Mouse (Mus musculus): ENCODE measurements around the gene Elavl2. TPM values are rescaled to one million over a fixed set of nuclear protein-coding genes. Genes with fewer than 3 reads are reported as not detected.

Gene Elavl2
- polyA plus RNA-seq, 1 experiment from 2014 or later, result 3.2 TPM

GRCm38 (mm10) chr4:91234941-91235340 lies 165.6 kb downstream of the Elavl2 start:
- no peaks in the 10 kb centered on the region for H3K36me3 ChIP-seq (ENCODE audit: control insufficient read depth, insufficient read depth, low read length)
- H3K4me3 ChIP-seq (ENCODE audit: control insufficient read depth in 1 of 2, insufficient read depth in 1 of 2, low read depth in 1 of 2, low read length in 2 of 2), result no peak overlapping the region
- no peak overlapping the region for H3K9ac ChIP-seq (ENCODE audit: low read length)
- H3K9me3 ChIP-seq (ENCODE audit: control insufficient read depth, low read length), result no peaks in the 10 kb centered on the region
- no peak overlapping the region for H3K4me2 ChIP-seq (ENCODE audit: low read length)
- no peak overlapping the region for H3K27ac ChIP-seq (replicated peaks in 1 of 2; ENCODE audit: control insufficient read depth in 1 of 2, insufficient read depth in 1 of 2, low read depth in 2 of 2, low read length in 2 of 2)
- no peaks in the 10 kb centered on the region for H3K27me3 ChIP-seq (ENCODE audit: control insufficient read depth, insufficient read depth, low read length)
- no peak for ATAC-seq (ENCODE audit: insufficient number of reproducible peaks, insufficient read depth, low FRiP score, low read depth)
- H3K4me1 ChIP-seq (ENCODE audit: control insufficient read depth in 2 of 2, insufficient read depth in 2 of 2, low read length in 2 of 2), result no peaks in the 10 kb centered on the region
- 81% methylated on average over 6 of the region's 6 CpGs for WGBS

GRCm38 (mm10) chr4:91233599-91233998 lies 167.0 kb downstream of the Elavl2 start:
- Histone ChIP-seq H3K4me1 (ENCODE audit: control insufficient read depth in 2 of 2, insufficient read depth in 2 of 2, low read length in 2 of 2) (no peaks in the 10 kb centered on the region), H3K4me2 (ENCODE audit: low read length) (no peak overlapping the region), H3K9me3 (ENCODE audit: control insufficient read depth, low read length) (no peaks in the 10 kb centered on the region), H3K36me3 (ENCODE audit: control insufficient read depth, insufficient read depth, low read length) (no peaks in the 10 kb centered on the region), H3K27me3 (ENCODE audit: control insufficient read depth, insufficient read depth, low read length) (no peaks in the 10 kb centered on the region), H3K4me3 (ENCODE audit: control insufficient read depth in 1 of 2, insufficient read depth in 1 of 2, low read depth in 1 of 2, low read length in 2 of 2) (no peak overlapping the region), H3K27ac (replicated peaks in 1 of 2; ENCODE audit: control insufficient read depth in 1 of 2, insufficient read depth in 1 of 2, low read depth in 2 of 2, low read length in 2 of 2) (no peak overlapping the region), H3K9ac (ENCODE audit: low read length) (no peak overlapping the region)
- no peak for ATAC-seq (ENCODE audit: insufficient number of reproducible peaks, insufficient read depth, low FRiP score, low read depth)
- WGBS, result 88% methylated on average over 6 of the region's 6 CpGs

GRCm38 (mm10) chr4:91230439-91230863 lies 170.1 kb downstream of the Elavl2 start:
- H3K4me3 ChIP-seq (ENCODE audit: control insufficient read depth in 1 of 2, insufficient read depth in 1 of 2, low read depth in 1 of 2, low read length in 2 of 2), result no peak overlapping the region
- H3K4me2 ChIP-seq (ENCODE audit: low read length), result no peak overlapping the region
- H3K27ac ChIP-seq (replicated peaks in 1 of 2; ENCODE audit: control insufficient read depth in 1 of 2, insufficient read depth in 1 of 2, low read depth in 2 of 2, low read length in 2 of 2), result no peak overlapping the region
- no peak for ATAC-seq (ENCODE audit: insufficient number of reproducible peaks, insufficient read depth, low FRiP score, low read depth)
- H3K27me3 ChIP-seq (ENCODE audit: control insufficient read depth, insufficient read depth, low read length), result no peaks in the 10 kb centered on the region
- no peaks in the 10 kb centered on the region for H3K36me3 ChIP-seq (ENCODE audit: control insufficient read depth, insufficient read depth, low read length)
- no peak overlapping the region for H3K9ac ChIP-seq (ENCODE audit: low read length)
- H3K9me3 ChIP-seq (ENCODE audit: control insufficient read depth, low read length), result no peaks in the 10 kb centered on the region
- 64% methylated on average over 1 of the region's 1 CpGs for WGBS
- H3K4me1 ChIP-seq (ENCODE audit: control insufficient read depth in 2 of 2, insufficient read depth in 2 of 2, low read length in 2 of 2), result no peaks in the 10 kb centered on the region

- WGBS, result 69% methylated on average over 3 of the region's 3 CpGs
- H3K9ac ChIP-seq (ENCODE audit: low read length), result no peak overlapping the region
- H3K36me3 ChIP-seq (ENCODE audit: control insufficient read depth, insufficient read depth, low read length), result no peaks in the 10 kb centered on the region
- ATAC-seq (ENCODE audit: insufficient number of reproducible peaks, insufficient read depth, low FRiP score, low read depth), result no peak
- H3K4me3 ChIP-seq (ENCODE audit: control insufficient read depth in 1 of 2, insufficient read depth in 1 of 2, low read depth in 1 of 2, low read length in 2 of 2), result no peak overlapping the region
- no peak overlapping the region for H3K4me2 ChIP-seq (ENCODE audit: low read length)
- no peaks in the 10 kb centered on the region for H3K27me3 ChIP-seq (ENCODE audit: control insufficient read depth, insufficient read depth, low read length)
- no peaks in the 10 kb centered on the region for H3K4me1 ChIP-seq (ENCODE audit: control insufficient read depth in 2 of 2, insufficient read depth in 2 of 2, low read length in 2 of 2)
- H3K9me3 ChIP-seq (ENCODE audit: control insufficient read depth, low read length), result no peaks in the 10 kb centered on the region
- no peak overlapping the region for H3K27ac ChIP-seq (replicated peaks in 1 of 2; ENCODE audit: control insufficient read depth in 1 of 2, insufficient read depth in 1 of 2, low read depth in 2 of 2, low read length in 2 of 2)
Observed at GRCm38 (mm10) chr4:91228341-91228740, 172.2 kb downstream of the Elavl2 start.

- Histone ChIP-seq H3K9ac (ENCODE audit: low read length) (no peak overlapping the region), H3K27ac (replicated peaks in 1 of 2; ENCODE audit: control insufficient read depth in 1 of 2, insufficient read depth in 1 of 2, low read depth in 2 of 2, low read length in 2 of 2) (no peak overlapping the region), H3K9me3 (ENCODE audit: control insufficient read depth, low read length) (no peaks in the 10 kb centered on the region), H3K4me1 (ENCODE audit: control insufficient read depth in 2 of 2, insufficient read depth in 2 of 2, low read length in 2 of 2) (no peaks in the 10 kb centered on the region), H3K4me2 (ENCODE audit: low read length) (no peak overlapping the region), H3K36me3 (ENCODE audit: control insufficient read depth, insufficient read depth, low read length) (no peaks in the 10 kb centered on the region), H3K4me3 (ENCODE audit: control insufficient read depth in 1 of 2, insufficient read depth in 1 of 2, low read depth in 1 of 2, low read length in 2 of 2) (no peak overlapping the region), H3K27me3 (ENCODE audit: control insufficient read depth, insufficient read depth, low read length) (no peaks in the 10 kb centered on the region)
- no peak for ATAC-seq (ENCODE audit: insufficient number of reproducible peaks, insufficient read depth, low FRiP score, low read depth)
- WGBS, result 73% methylated on average over 4 of the region's 4 CpGs
Observed at GRCm38 (mm10) chr4:91223811-91224210, 176.8 kb downstream of the Elavl2 start.

GRCm38 (mm10) chr4:91219322-91219721 lies 181.3 kb downstream of the Elavl2 start:
- H3K4me2 ChIP-seq (ENCODE audit: low read length), result no peak overlapping the region
- no peak overlapping the region for H3K4me3 ChIP-seq (ENCODE audit: control insufficient read depth in 1 of 2, insufficient read depth in 1 of 2, low read depth in 1 of 2, low read length in 2 of 2)
- H3K4me1 ChIP-seq (ENCODE audit: control insufficient read depth in 2 of 2, insufficient read depth in 2 of 2, low read length in 2 of 2), result no peaks in the 10 kb centered on the region
- ATAC-seq (ENCODE audit: insufficient number of reproducible peaks, insufficient read depth, low FRiP score, low read depth), result no peak
- H3K36me3 ChIP-seq (ENCODE audit: control insufficient read depth, insufficient read depth, low read length), result no peaks in the 10 kb centered on the region
- H3K9ac ChIP-seq (ENCODE audit: low read length), result no peak overlapping the region
- H3K9me3 ChIP-seq (ENCODE audit: control insufficient read depth, low read length), result no peaks in the 10 kb centered on the region
- no peaks in the 10 kb centered on the region for H3K27me3 ChIP-seq (ENCODE audit: control insufficient read depth, insufficient read depth, low read length)
- H3K27ac ChIP-seq (replicated peaks in 1 of 2; ENCODE audit: control insufficient read depth in 1 of 2, insufficient read depth in 1 of 2, low read depth in 2 of 2, low read length in 2 of 2), result no peak overlapping the region
- 83% methylated on average over 3 of the region's 3 CpGs for WGBS

- H3K36me3 ChIP-seq (ENCODE audit: control insufficient read depth, insufficient read depth, low read length), result no peaks in the 10 kb centered on the region
- no peak for ATAC-seq (ENCODE audit: insufficient number of reproducible peaks, insufficient read depth, low FRiP score, low read depth)
- WGBS, result 40% methylated on average over 3 of the region's 3 CpGs
- no peaks in the 10 kb centered on the region for H3K27me3 ChIP-seq (ENCODE audit: control insufficient read depth, insufficient read depth, low read length)
- peaks cover 0 to 4% of the 10 kb centered on the region in 2 experiments; a peak in 1 of 4 replicates for H3K4me1 ChIP-seq (ENCODE audit: control insufficient read depth in 2 of 2, insufficient read depth in 2 of 2, low read length in 2 of 2)
- H3K27ac ChIP-seq (replicated peaks in 1 of 2; ENCODE audit: control insufficient read depth in 1 of 2, insufficient read depth in 1 of 2, low read depth in 2 of 2, low read length in 2 of 2), result no peak overlapping the region
- no peak overlapping the region for H3K4me3 ChIP-seq (ENCODE audit: control insufficient read depth in 1 of 2, insufficient read depth in 1 of 2, low read depth in 1 of 2, low read length in 2 of 2)
- no peak overlapping the region for H3K9ac ChIP-seq (ENCODE audit: low read length)
- H3K4me2 ChIP-seq (ENCODE audit: low read length), result no peak overlapping the region
- no peaks in the 10 kb centered on the region for H3K9me3 ChIP-seq (ENCODE audit: control insufficient read depth, low read length)
Observed at GRCm38 (mm10) chr4:91213917-91214316, 186.7 kb downstream of the Elavl2 start.

Data from heart, embryonic 14.5 days (tissue).